Mouse (Mus musculus) CD8-positive naive resting alpha-beta T cell, adult 57 days (primary cell): Measurements from ENCODE around the gene Pafah2. TPM values are rescaled to one million over a fixed set of nuclear protein-coding genes. Genes with fewer than 3 reads are reported as not detected.

Source experiments
- total RNA-seq: library from RNA; stranded (reverse); gene quantifications from one replicate; pipeline ENCODE4 v1.2.4, GENCODE M21; 2023

Pafah2 gene
- 1.5 TPM for total RNA-seq

GRCm38 (mm10) chr4:134395977-134396825 is at the start of gene Pafah2:
Gene Pafah2, plus strand, starts transcription at chr4:134396320.

DNA sequence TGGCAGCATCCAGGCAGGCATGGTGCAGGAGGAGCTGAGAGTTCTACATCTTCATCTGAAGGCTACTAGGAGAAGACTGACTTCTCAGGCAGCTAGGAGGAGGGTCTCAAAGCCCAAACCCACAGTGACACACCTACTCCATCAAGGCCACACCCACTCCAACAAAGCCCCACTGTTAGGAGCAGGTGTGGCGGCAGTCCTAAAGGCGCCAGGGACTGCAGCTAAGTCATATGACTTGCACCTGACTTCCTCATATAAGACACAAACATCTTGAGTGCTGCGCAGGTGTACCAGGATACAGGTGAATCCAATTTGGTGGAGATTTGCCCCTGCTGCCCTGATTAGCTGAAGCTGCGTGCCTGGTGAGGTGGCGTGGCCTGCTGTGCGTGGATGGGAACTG is 12.4 kb upstream of the Pafah2 start, which contains the start of gene Extl1:
Gene Extl1, minus strand, starts transcription at position 101 of the 400 bp plus-strand sequence.

GRCm38 (mm10) chr4:134468215-134468575 is 72.1 kb downstream of the Pafah2 start, which contains the start of gene Stmn1:
Gene Stmn1, plus strand, starts transcription at chr4:134468320.

Other genes with a start within 250 kb of the Pafah2 start
- 26.5 TPM for gene Cep85, start 209.2 kb upstream of the Pafah2 start, total RNA-seq
- not detected for gene Gm7534, start 193.3 kb upstream of the Pafah2 start, total RNA-seq
- gene Catsper4, start 168.9 kb upstream of the Pafah2 start, total RNA-seq = not detected
- 0.21 TPM for gene Cnksr1, start 157.9 kb upstream of the Pafah2 start, total RNA-seq
- not detected for gene E130218I03Rik, start 152.7 kb upstream of the Pafah2 start, total RNA-seq
- gene Zfp593, start 150.7 kb upstream of the Pafah2 start, total RNA-seq = 26.3 TPM
- not detected for gene Gm30191, start 149.4 kb upstream of the Pafah2 start, total RNA-seq
- not detected for gene Grrp1, start 142.2 kb upstream of the Pafah2 start, total RNA-seq
- 10.2 TPM for gene Pdik1l, start 108.4 kb upstream of the Pafah2 start, total RNA-seq
- not detected for gene Trim63, start 81.2 kb upstream of the Pafah2 start, total RNA-seq
- gene Slc30a2, start 53.1 kb upstream of the Pafah2 start, total RNA-seq = not detected
- gene Extl1, start 12.5 kb upstream of the Pafah2 start, total RNA-seq = 0.55 TPM
- gene Stmn1, start 72.0 kb downstream of the Pafah2 start, total RNA-seq = 17.1 TPM
- gene Paqr7, start 100.4 kb downstream of the Pafah2 start, total RNA-seq = 32.2 TPM
- not detected for gene Aunip, start 114.7 kb downstream of the Pafah2 start, total RNA-seq
- gene Mtfr1l, start 139.1 kb downstream of the Pafah2 start, total RNA-seq = 50.8 TPM
- gene Selenon, start 155.8 kb downstream of the Pafah2 start, total RNA-seq = 0.70 TPM